Mouse (Mus musculus) lung, postnatal 0 days (tissue): ENCODE data around the gene Cox17. TPM values are rescaled to one million over a fixed set of nuclear protein-coding genes. Genes with fewer than 3 reads are reported as not detected.

ENCODE experiments used
- ATAC-seq: fragments of 200-750 bp; cut with Nextera tagmentation; 2 replicates; pipeline ENCODE4 v1.8.0; 2017; ENCODE audit warnings: moderate library complexity
- DNase-seq: peaks from one replicate; pipeline ENCODE4 v3.0.0-alpha.2; 2016; ENCODE audit warnings: low spot score
- H3K27ac ChIP-seq: fragments of 300-500 bp; sonication (generic); 2 replicates; pipeline ENCODE4 v1.5.1; 2014; ENCODE audit warnings: antibody characterized with exemption, mild to moderate bottlenecking, low read length, mixed read lengths
- H3K27me3 ChIP-seq: fragments of 300-500 bp; sonication (generic); replicated peaks from 2 replicates; pipeline ENCODE4 v1.6.1; 2014; ENCODE audit warnings: low read length, mixed read lengths; ENCODE audit not compliant: insufficient read depth
- H3K36me3 ChIP-seq: fragments of 300-500 bp; sonication (generic); 2 replicates; pipeline ENCODE4 v1.6.1; 2014; ENCODE audit warnings: low read length, mixed read lengths; ENCODE audit not compliant: insufficient read depth
- H3K4me1 ChIP-seq: fragments of 300-500 bp; sonication (generic); 2 replicates; pipeline ENCODE4 v1.6.1; 2014; ENCODE audit warnings: antibody characterized with exemption, low read depth, low read length, mixed read lengths; ENCODE audit not compliant: insufficient read depth
- H3K4me2 ChIP-seq: fragments of 300-500 bp; sonication (generic); replicated peaks from 2 replicates; pipeline ENCODE4 v1.6.1; 2014; ENCODE audit warnings: low read depth, mild to moderate bottlenecking, low read length, moderate library complexity, mixed read lengths
- H3K4me3 ChIP-seq: fragments of 300-500 bp; sonication (generic); 2 replicates; pipeline ENCODE4 v1.5.1; 2014; ENCODE audit warnings: low read depth, low read length
- H3K9ac ChIP-seq: fragments of 300-500 bp; sonication (generic); replicated peaks from 2 replicates; pipeline ENCODE4 v1.6.1; 2014; ENCODE audit warnings: low read depth, mild to moderate bottlenecking
- H3K9me3 ChIP-seq: fragments of 300-500 bp; sonication (generic); 2 replicates; pipeline ENCODE4 v1.6.1; 2016; ENCODE audit warnings: low read length, mixed read lengths
- CTCF ChIP-seq: IDR thresholded peaks from 2 replicates; pipeline ENCODE4 v1.5.1; 2016; ENCODE audit warnings: antibody characterized with exemption, mild to moderate bottlenecking
- EP300 ChIP-seq: IDR thresholded peaks from 2 replicates; pipeline ENCODE4 v1.6.1; 2016; ENCODE audit warnings: antibody characterized with exemption, mild to moderate bottlenecking, control low read depth
- WGBS: fragments of 180-500 bp; shearing (Covaris S2); extraction: QIAGEN DNeasy Blood & Tissue Kit; methylation state at CpG from one replicate; pipeline ENCODE4 v1.1.7; 2014; 5-methylcytosine and 5-hydroxymethylcytosine counted together
- polyA plus RNA-seq: library from polyadenylated mRNA; unstranded; fragments of >200 nt; fragmentation: Nextera tagmentation; extraction: Ambion mirVana; gene quantifications from 2 replicates; pipeline ENCODE4 v1.2.1, GENCODE M21; 2015

Cox17 gene
- polyA plus RNA-seq, 1 experiment from 2014 or later = 205 TPM

DNA sequence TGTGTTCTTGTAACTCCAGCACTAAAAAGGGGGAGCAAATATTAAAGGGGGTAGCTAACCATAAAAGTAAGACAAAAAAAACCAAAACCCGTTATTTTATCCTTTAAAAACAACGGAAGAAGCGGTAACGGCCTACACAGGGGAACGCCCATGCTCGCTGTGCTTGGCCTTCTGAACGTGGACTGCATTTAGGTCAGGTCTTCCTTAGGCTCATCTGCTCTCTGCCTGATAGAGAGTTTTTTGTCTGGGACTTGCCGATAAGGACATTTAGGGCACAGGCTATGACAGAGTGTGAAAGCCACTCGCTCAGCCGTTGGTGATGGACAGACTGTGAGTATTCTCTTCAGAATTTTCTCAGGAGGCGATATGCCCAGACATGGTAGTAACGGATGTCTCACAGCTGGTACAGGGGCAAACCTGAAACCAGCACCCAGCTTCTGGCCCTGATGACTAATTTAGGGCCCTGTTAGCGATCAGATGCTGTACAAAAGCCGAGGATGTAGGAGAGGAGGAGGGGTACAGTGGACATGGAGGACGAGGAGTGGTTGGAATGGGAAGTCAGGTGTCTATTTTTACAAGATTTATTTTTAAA lies 25.0 kb downstream of the Cox17 start:
- DNase-seq (no peak), ATAC-seq (no peak; the same call in 1 of the 2 replicates)
- no peaks in the 10 kb centered on the region for H3K36me3 ChIP-seq
- TF ChIP-seq EP300 (no peak), CTCF (no peak)
- H3K4me2 ChIP-seq = no peak overlapping the region
- H3K9ac ChIP-seq = no peak overlapping the region
- no peaks in the 10 kb centered on the region for H3K27me3 ChIP-seq
- H3K27ac ChIP-seq = no peak overlapping the region
- H3K4me3 ChIP-seq = no peak overlapping the region
- 85% methylated on average over 15 of the region's 15 CpGs for WGBS
- H3K9me3 ChIP-seq = no peaks in the 10 kb centered on the region
- no peaks in the 10 kb centered on the region for H3K4me1 ChIP-seq

DNA sequence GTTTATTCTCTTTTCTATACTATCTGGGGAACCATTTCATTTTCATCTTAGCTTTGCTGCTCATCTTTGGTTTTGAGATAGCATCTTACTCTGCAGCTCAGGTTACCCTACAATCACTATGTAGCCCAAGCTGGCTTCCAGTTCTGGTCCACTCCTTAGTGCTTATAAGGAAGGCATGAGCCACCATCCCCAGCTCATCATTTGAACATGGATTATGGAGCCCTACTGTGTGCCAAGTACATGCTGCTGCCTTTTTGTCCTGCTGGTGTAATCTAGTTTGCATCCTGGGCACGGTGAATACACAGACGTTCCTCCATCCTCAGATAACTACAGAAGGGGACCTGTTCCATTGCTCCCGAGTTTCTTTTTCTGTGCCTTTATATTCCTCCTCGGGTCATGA lies 26.1 kb downstream of the Cox17 start:
- DNase-seq (no peak), ATAC-seq (no peak)
- Histone ChIP-seq H3K36me3 (no peaks in the 10 kb centered on the region), H3K9ac (no peak overlapping the region), H3K27me3 (no peaks in the 10 kb centered on the region), H3K4me3 (no peak overlapping the region), H3K4me1 (no peaks in the 10 kb centered on the region), H3K4me2 (no peak overlapping the region), H3K27ac (no peak overlapping the region), H3K9me3 (no peaks in the 10 kb centered on the region)
- TF ChIP-seq EP300 (no peak), CTCF (no peak)
- WGBS = 83% methylated on average over 4 of the region's 4 CpGs

DNA sequence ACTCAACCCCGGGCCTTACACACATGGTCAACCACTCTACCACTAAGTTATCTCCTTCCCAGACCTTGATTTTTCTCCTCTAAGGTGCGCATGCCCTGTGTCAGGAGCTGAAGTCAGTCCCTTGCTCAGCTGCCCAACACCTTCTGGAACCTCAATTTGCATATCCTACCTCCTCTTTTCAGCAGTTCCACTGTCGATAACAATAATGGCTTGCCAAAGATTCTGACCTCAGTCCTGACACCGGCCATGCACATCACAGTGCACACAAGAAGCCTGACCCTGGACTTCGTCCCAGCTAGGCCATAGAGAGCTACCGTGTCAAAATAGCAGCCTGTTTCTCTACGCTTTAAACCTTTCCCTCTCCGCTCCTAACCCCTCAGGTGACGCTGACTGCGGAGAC lies 26.6 kb downstream of the Cox17 start:
- Histone ChIP-seq H3K27ac (no peak overlapping the region), H3K4me1 (no peaks in the 10 kb centered on the region), H3K4me2 (no peak overlapping the region), H3K4me3 (no peak overlapping the region), H3K9ac (no peak overlapping the region), H3K27me3 (no peaks in the 10 kb centered on the region), H3K36me3 (no peaks in the 10 kb centered on the region), H3K9me3 (no peaks in the 10 kb centered on the region)
- 87% methylated on average over 10 of the region's 10 CpGs for WGBS
- TF ChIP-seq EP300 = no peak
- TF ChIP-seq CTCF = no peak
- no peak for DNase-seq
- ATAC-seq = no peak

DNA sequence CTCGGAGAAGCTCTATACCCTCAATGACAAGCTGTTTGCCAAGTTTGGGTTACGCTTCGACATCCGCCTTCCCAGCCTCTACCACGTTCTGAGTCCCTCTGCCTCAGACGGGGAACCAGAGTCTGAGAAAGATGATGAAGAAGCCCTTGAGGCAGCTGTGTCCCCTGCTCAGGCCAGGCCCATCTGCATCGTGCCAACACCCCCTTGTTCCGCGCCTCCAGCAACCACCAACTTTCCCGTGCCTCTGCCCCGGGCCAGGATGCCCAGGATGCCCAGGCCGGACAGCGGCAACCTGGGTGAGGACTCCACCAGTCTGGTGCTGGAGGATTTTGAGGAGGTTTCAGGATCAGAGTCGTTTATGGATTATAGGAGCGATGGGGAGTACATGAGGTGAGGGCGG lies 27.1 kb downstream of the Cox17 start:
- no peak overlapping the region for H3K27ac ChIP-seq
- TF ChIP-seq EP300 (no peak), CTCF (no peak)
- H3K9ac ChIP-seq = no peak overlapping the region
- no peaks in the 10 kb centered on the region for H3K9me3 ChIP-seq
- H3K27me3 ChIP-seq = no peaks in the 10 kb centered on the region
- DNase-seq (no peak), ATAC-seq (no peak)
- 85% methylated on average over 16 of the region's 16 CpGs for WGBS
- H3K4me1 ChIP-seq = no peaks in the 10 kb centered on the region
- H3K4me3 ChIP-seq = no peak overlapping the region
- H3K4me2 ChIP-seq = no peak overlapping the region
- H3K36me3 ChIP-seq = no peaks in the 10 kb centered on the region

DNA sequence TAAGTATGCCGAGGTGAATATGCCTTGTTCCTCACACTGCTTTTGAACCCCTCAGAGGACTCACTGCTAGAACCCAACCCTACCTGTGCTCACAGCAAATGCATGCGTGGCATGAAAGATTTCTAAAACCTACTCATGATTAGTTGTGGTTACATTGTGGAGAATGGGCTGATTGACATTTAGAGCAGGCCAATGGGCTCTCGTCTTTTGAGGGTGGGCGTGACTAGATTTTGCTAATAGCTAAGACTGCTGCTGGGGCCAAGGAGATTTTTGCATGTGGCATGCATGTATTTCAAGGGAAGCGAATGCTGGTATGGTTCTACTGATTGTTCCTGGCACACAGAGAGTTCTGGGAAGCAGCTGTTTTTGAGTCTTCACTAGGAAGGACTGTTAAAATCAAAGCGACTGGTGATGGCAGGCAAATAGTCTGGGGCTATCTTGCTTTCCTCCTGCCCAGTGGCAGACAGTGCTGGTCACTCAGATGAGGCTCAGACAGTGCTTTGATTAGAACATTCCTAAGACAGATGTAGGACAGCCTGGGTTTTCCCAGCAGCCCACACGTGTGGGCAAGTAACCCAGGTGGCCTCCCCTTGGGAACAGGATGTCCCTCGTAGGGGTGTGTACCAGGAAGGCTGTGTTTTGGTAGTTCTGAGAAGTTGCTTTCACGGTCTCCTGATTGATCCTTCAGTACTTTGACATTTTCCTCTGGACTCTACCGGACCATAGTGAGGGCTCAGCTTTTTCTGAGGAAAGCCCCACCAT lies 27.8 kb downstream of the Cox17 start:
- Histone ChIP-seq H3K27ac (no peak overlapping the region), H3K4me1 (no peaks in the 10 kb centered on the region), H3K27me3 (no peaks in the 10 kb centered on the region), H3K4me2 (no peak overlapping the region), H3K9ac (no peak overlapping the region), H3K9me3 (no peaks in the 10 kb centered on the region), H3K4me3 (no peak overlapping the region), H3K36me3 (no peaks in the 10 kb centered on the region)
- 74% methylated on average over 10 of the region's 10 CpGs for WGBS
- DNase-seq (no peak), ATAC-seq (no peak)
- TF ChIP-seq CTCF (no peak), EP300 (no peak)

DNA sequence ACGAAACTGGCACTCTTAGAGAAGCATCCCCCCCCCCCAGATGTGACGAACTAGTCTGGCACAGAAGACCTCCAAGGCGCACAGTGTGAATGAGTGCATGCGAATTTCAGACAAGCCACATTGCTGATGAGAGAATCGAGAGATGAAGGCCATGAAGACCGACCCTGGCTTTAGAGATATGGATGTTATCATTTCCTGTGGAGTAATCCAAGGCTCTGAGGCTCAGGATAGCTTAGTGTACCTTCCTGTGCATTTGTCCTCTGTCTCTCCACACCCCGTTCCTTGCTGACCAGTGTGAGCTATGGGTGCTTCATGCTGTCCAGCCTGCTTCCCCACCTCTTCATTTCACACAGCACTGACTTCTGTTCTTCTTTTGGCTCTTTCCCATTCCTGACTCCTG lies 28.4 kb downstream of the Cox17 start:
- no peaks in the 10 kb centered on the region for H3K27me3 ChIP-seq
- H3K27ac ChIP-seq = no peak overlapping the region
- H3K4me3 ChIP-seq = no peak overlapping the region
- ATAC-seq (no peak), DNase-seq (no peak)
- no peak overlapping the region for H3K4me2 ChIP-seq
- H3K4me1 ChIP-seq = no peaks in the 10 kb centered on the region
- TF ChIP-seq EP300 = no peak
- TF ChIP-seq CTCF = no peak
- H3K36me3 ChIP-seq = no peaks in the 10 kb centered on the region
- 67% methylated on average over 7 of the region's 7 CpGs for WGBS
- no peak overlapping the region for H3K9ac ChIP-seq
- H3K9me3 ChIP-seq = no peaks in the 10 kb centered on the region
